Mouse (Mus musculus) stomach, postnatal 0 days (tissue): Measurements from ENCODE around the gene 2410131K14Rik. TPM values are rescaled to one million over a fixed set of nuclear protein-coding genes. Genes with fewer than 3 reads are reported as not detected.
A peak's percentile ranks its signal among the peaks of the same experiment; 100 is the strongest.

Source experiments
- ATAC-seq: fragments of 200-750 bp; cut with Nextera tagmentation; 2 replicates; pipeline ENCODE4 v1.8.0; 2017; ENCODE audit not compliant: low FRiP score, low TSS enrichment
- DNase-seq: peaks from one replicate; pipeline ENCODE4 v3.0.0-alpha.2; 2016; ENCODE audit warnings: low spot score
- H3K27ac ChIP-seq: fragments of 300-500 bp; sonication (generic); replicated peaks from 2 replicates; pipeline ENCODE4 v1.5.1; 2014; ENCODE audit warnings: mild to moderate bottlenecking, control low read depth
- H3K27me3 ChIP-seq: fragments of 300-500 bp; sonication (generic); 2 replicates; pipeline ENCODE4 v1.6.1; 2014; ENCODE audit warnings: low read length; ENCODE audit not compliant: control insufficient read depth, insufficient read depth
- H3K36me3 ChIP-seq: fragments of 300-500 bp; sonication (generic); 2 replicates; pipeline ENCODE4 v1.6.1; 2014; ENCODE audit warnings: low read length, mixed read lengths; ENCODE audit not compliant: control insufficient read depth, insufficient read depth
- H3K4me1 ChIP-seq: fragments of 300-500 bp; sonication (generic); replicated peaks from 2 replicates; pipeline ENCODE4 v1.6.1; 2014; ENCODE audit warnings: antibody characterized with exemption; ENCODE audit not compliant: control insufficient read depth, insufficient read depth
- H3K4me2 ChIP-seq: fragments of 300-500 bp; sonication (generic); replicated peaks from 2 replicates; pipeline ENCODE4 v1.6.1; 2014; ENCODE audit warnings: low read depth, mild to moderate bottlenecking, control low read depth, moderate library complexity
- H3K4me3 ChIP-seq: fragments of 300-500 bp; sonication (generic); 2 replicates; pipeline ENCODE4 v1.5.1; 2014; ENCODE audit warnings: low read depth, low read length, control low read depth
- H3K9ac ChIP-seq: fragments of 300-500 bp; sonication (generic); 2 replicates; pipeline ENCODE4 v1.6.1; 2014; ENCODE audit warnings: mild to moderate bottlenecking, low read length, control low read depth, mixed read lengths
- H3K9me3 ChIP-seq: fragments of 300-500 bp; sonication (generic); 2 replicates; pipeline ENCODE4 v1.6.1; 2016; ENCODE audit warnings: low read length; ENCODE audit not compliant: control insufficient read depth
- CTCF ChIP-seq: IDR thresholded peaks from 2 replicates; pipeline ENCODE4 v1.5.1; 2016; ENCODE audit warnings: antibody characterized with exemption, low read depth, mild to moderate bottlenecking, moderate library complexity
- EP300 ChIP-seq: optimal IDR thresholded peaks from 2 replicates; pipeline ENCODE3; 2016; ENCODE audit warnings: antibody characterized with exemption
- WGBS: fragments of 180-500 bp; shearing (Covaris S2); extraction: QIAGEN DNeasy Blood & Tissue Kit; methylation state at CpG from one replicate; pipeline ENCODE4 v1.1.7; 2014; 5-methylcytosine and 5-hydroxymethylcytosine counted together
- polyA plus RNA-seq: library from polyadenylated mRNA; unstranded; fragments of >200 nt; fragmentation: Nextera tagmentation; extraction: Ambion mirVana; gene quantifications from 2 replicates; pipeline ENCODE4 v1.2.1, GENCODE M21; 2015

Gene 2410131K14Rik
- polyA plus RNA-seq, 1 experiment from 2014 or later, result 3.8 TPM

- 83% methylated on average over 12 of the region's 12 CpGs for WGBS
- ATAC-seq, result no peak
- no peak overlapping the region for H3K27ac ChIP-seq
Observed at GRCm38 (mm10) chr5:118239671-118240070, 5.4 kb upstream of the 2410131K14Rik start.

DNA sequence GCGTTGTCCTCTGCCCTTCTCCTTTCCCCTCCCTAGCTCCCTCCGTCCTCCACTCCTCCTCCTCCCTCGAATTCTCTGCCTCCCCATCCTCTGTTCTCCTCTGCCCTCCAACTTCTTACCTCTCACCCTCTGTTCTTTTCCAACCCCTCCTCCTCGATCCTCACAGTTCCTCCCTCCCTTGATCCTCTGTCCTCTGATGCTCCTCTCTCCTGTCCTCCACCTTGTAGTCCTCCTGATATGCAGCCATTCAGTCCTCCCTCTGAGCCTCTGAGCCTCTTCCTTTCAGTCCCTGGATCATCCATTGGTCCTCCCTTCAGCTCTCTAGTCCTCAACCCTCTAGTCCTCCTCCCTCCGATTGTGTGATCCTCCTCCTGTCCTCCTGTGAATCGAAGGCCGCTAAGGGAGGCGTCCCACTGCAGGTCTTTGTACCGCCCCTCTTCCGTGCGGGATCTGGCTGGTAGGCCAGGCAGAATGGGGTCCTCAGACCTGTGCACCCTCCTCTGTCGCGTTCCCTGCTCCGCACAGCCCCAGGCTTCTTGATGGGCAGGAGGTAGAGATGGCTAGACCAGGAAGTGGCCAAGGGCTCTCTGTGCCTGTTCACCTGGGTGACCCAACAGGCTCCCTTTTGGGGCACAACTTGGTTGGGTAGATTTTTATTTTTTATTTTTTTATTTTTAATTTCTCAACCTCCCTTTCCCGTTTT is 730 bp downstream of the 2410131K14Rik start:
- no peaks in the 10 kb centered on the region for H3K27me3 ChIP-seq
- DNase-seq (peak; percentile 24), ATAC-seq (peak; percentile 1; the same call in 1 of the 2 replicates)
- peak overlapping the region; percentile 69 for H3K27ac ChIP-seq
- TF ChIP-seq CTCF, result no peak
- TF ChIP-seq EP300, result no peak
- H3K4me3 ChIP-seq, result peak overlapping the region; percentile 70
- H3K4me2 ChIP-seq, result peak overlapping the region; percentile 72
- H3K9me3 ChIP-seq, result no peaks in the 10 kb centered on the region
- 0 out of 2 replicates have a peak, but pooled peaks cover 2% of the 10 kb centered on the region for H3K4me1 ChIP-seq
- H3K36me3 ChIP-seq, result no peaks in the 10 kb centered on the region
- WGBS, result 2% methylated on average over 15 of the region's 15 CpGs
- H3K9ac ChIP-seq, result peak overlapping the region; percentile 77

More at GRCm38 (mm10) chr5:118239671-118240070, 5.4 kb upstream of the 2410131K14Rik start:
- no peak for TF ChIP-seq EP300
- TF ChIP-seq CTCF, result no peak
- no peaks in the 10 kb centered on the region for H3K27me3 ChIP-seq
- H3K4me2 ChIP-seq, result no peak overlapping the region
- no peaks in the 10 kb centered on the region for H3K9me3 ChIP-seq
- H3K4me3 ChIP-seq, result no peak overlapping the region
- H3K36me3 ChIP-seq, result no peaks in the 10 kb centered on the region
- no peak for DNase-seq
- H3K4me1 ChIP-seq, result no peaks in the 10 kb centered on the region
- no peak overlapping the region for H3K9ac ChIP-seq

GRCm38 (mm10) chr5:118247378-118247777 is 2.4 kb downstream of the 2410131K14Rik start:
- no peak overlapping the region for H3K4me3 ChIP-seq
- no peaks in the 10 kb centered on the region for H3K9me3 ChIP-seq
- ATAC-seq (no peak), DNase-seq (no peak)
- no peaks in the 10 kb centered on the region for H3K36me3 ChIP-seq
- H3K27ac ChIP-seq, result no peak overlapping the region
- H3K9ac ChIP-seq, result no peak overlapping the region
- H3K27me3 ChIP-seq, result no peaks in the 10 kb centered on the region
- no peak overlapping the region for H3K4me2 ChIP-seq
- WGBS, result 87% methylated on average over 8 of the region's 8 CpGs
- 0 out of 2 replicates have a peak, but pooled peaks cover 2% of the 10 kb centered on the region for H3K4me1 ChIP-seq
- no peak for TF ChIP-seq EP300
- no peak for TF ChIP-seq CTCF

- DNase-seq, result no peak
- Histone ChIP-seq H3K9ac (no peak overlapping the region), H3K4me3 (no peak overlapping the region), H3K9me3 (no peaks in the 10 kb centered on the region), H3K27ac (no peak overlapping the region), H3K4me1 (0 out of 2 replicates have a peak, but pooled peaks cover under 1% of the 10 kb centered on the region), H3K27me3 (no peaks in the 10 kb centered on the region), H3K4me2 (no peak overlapping the region), H3K36me3 (no peaks in the 10 kb centered on the region)
- 77% methylated on average over 7 of the region's 7 CpGs for WGBS
- ATAC-seq, result no peak
- TF ChIP-seq EP300 (no peak), CTCF (no peak)
Observed at GRCm38 (mm10) chr5:118250987-118251386, 6.0 kb downstream of the 2410131K14Rik start.

DNA sequence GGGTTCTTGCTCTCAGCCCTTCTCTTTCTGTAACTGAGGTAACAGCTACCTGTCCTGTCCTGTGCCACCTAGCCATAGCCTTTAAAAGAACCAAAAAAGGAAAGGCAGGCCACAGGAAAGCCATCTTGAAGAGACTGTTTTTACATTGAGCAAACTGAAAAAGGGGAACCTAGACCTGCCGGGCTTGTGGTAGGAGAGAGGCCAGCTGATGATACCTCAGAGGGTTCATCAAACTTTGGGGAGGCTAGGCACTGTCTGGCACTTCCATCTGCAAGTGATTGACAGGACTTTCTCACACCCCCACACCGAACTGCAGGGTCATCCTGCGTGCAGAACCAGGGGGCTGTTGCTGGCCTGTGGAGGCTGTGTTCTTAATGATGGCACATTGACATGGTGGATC is 8.5 kb downstream of the 2410131K14Rik start:
- DNase-seq, result no peak

DNA sequence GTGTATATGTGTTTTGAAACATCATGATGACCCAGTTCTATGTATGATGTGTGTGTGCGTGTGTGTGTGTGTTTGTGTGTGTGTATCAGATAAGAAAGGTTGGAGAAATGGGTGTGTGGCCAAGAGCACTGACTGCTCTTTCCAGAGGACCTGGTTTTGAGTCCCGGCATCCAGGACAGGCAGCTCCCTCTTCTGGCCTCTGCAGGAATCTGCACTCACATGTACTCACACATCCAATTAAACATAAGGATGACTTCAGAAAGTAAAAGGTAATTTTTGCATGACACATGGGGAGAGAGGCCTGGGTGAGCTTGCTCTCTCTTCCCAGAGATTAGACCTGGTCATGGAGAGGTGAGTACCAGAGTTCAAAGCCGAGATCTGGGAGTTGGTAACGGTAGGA is 12.0 kb downstream of the 2410131K14Rik start:
- no peak for TF ChIP-seq EP300
- TF ChIP-seq CTCF, result peak; percentile 39
- H3K36me3 ChIP-seq, result peaks cover 11% of the 10 kb centered on the region
- no peak overlapping the region for H3K4me3 ChIP-seq
- no peak overlapping the region for H3K4me2 ChIP-seq
- H3K27me3 ChIP-seq, result no peaks in the 10 kb centered on the region
- DNase-seq (no peak), ATAC-seq (no peak)
- no peak overlapping the region for H3K9ac ChIP-seq
- H3K4me1 ChIP-seq, result no peaks in the 10 kb centered on the region
- 97% methylated on average over 4 of the region's 4 CpGs for WGBS
- no peak overlapping the region for H3K27ac ChIP-seq
- H3K9me3 ChIP-seq, result no peaks in the 10 kb centered on the region

More for the DNA sequence above, 8.5 kb downstream of the 2410131K14Rik start:
- Histone ChIP-seq H3K27me3 (no peaks in the 10 kb centered on the region), H3K4me3 (no peak overlapping the region), H3K4me1 (no peaks in the 10 kb centered on the region), H3K36me3 (peaks cover 8% of the 10 kb centered on the region), H3K4me2 (no peak overlapping the region), H3K9me3 (no peaks in the 10 kb centered on the region), H3K9ac (no peak overlapping the region), H3K27ac (no peak overlapping the region)
- no peak for TF ChIP-seq EP300
- no peak for TF ChIP-seq CTCF
- ATAC-seq, result no peak
- 86% methylated on average over 3 of the region's 3 CpGs for WGBS
